In the genomic region with DNA sequence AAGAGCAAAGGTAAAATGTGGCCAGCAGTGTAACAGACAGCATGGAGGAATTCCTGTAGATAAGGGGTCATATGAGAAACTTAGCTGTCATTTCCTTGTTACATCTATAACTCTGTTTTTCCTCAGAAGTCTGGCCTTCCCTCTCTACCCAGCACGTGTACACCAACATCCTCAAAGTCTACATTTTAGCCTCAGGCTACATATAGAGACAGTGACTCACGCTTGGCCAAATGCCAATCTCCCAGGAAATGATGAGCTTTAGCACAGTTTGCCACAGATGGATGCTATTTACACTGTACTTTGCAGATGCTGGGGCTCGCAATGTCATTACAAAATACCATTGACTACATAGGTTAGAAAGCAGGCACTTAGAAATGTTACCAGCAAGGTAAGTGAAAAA, we compare ENCODE assay signal across 12 mouse cellular contexts.
DNase-seq lines count a peak whose midpoint lies in the region; ATAC-seq and TF ChIP-seq lines count a peak whose summit lies in the region.
"Had no signal": no experiment of that assay in that cellular context is flagged by ENCODE, and none has a peak within 500 bp of the region (broad histone marks: within the 10 kb centered on the region; RNA-seq: fewer than 3 reads in every experiment).

No protein-coding gene starts in this region.

- H3K27ac ChIP-seq in limb, embryonic 14.5 days (replicated peaks; ENCODE audit: low read depth, low read length): no peak overlapping the region
- H3K27ac ChIP-seq in limb, embryonic 10.5 days: no peak overlapping the region
- H3K27ac ChIP-seq: embryonic facial prominence, embryonic 13.5 days; heart, embryonic 13.5 days had no signal

- H3K4me2 ChIP-seq in limb, embryonic 14.5 days (replicated peaks; ENCODE audit: low read depth, low read length, severe bottlenecking): no peak overlapping the region
- H3K4me2 ChIP-seq: embryonic facial prominence, embryonic 13.5 days; heart, embryonic 13.5 days; lung, embryonic 14.5 days had no signal

- no peaks in the 10 kb centered on the region for H3K27me3 ChIP-seq in limb, embryonic 14.5 days (ENCODE audit: control insufficient read depth, insufficient read depth, low read length)
- no peaks in the 10 kb centered on the region for H3K27me3 ChIP-seq in limb, embryonic 10.5 days (ENCODE audit: low read depth, poor library complexity, severe bottlenecking)
- H3K27me3 ChIP-seq: embryonic facial prominence, embryonic 13.5 days; heart, embryonic 13.5 days had no signal

- no peak for ATAC-seq in limb, embryonic 14.5 days (ENCODE audit: low FRiP score, low read depth)

- H3K4me1 ChIP-seq in limb, embryonic 14.5 days (ENCODE audit: control insufficient read depth, insufficient read depth, low read length): no peaks in the 10 kb centered on the region
- H3K4me1 ChIP-seq in limb, embryonic 10.5 days: no peaks in the 10 kb centered on the region
- H3K4me1 ChIP-seq: embryonic facial prominence, embryonic 13.5 days; heart, embryonic 13.5 days had no signal

- H3K4me3 ChIP-seq in limb, embryonic 14.5 days (replicated peaks; ENCODE audit: low read length): no peak overlapping the region
- H3K4me3 ChIP-seq in limb, embryonic 10.5 days: no peak overlapping the region
- H3K4me3 ChIP-seq: embryonic facial prominence, embryonic 13.5 days; heart, embryonic 13.5 days had no signal

- H3K36me3 ChIP-seq in limb, embryonic 14.5 days (ENCODE audit: control insufficient read depth, insufficient read depth, low read length): no peaks in the 10 kb centered on the region
- H3K36me3 ChIP-seq in limb, embryonic 10.5 days: no peaks in the 10 kb centered on the region
- H3K36me3 ChIP-seq: embryonic facial prominence, embryonic 13.5 days; heart, embryonic 13.5 days had no signal

- no peaks in the 10 kb centered on the region for H3K9me3 ChIP-seq in limb, embryonic 14.5 days (ENCODE audit: control insufficient read depth, low read length)
- H3K9me3 ChIP-seq in limb, embryonic 10.5 days (replicated peaks): no peaks in the 10 kb centered on the region
- H3K9me3 ChIP-seq: embryonic facial prominence, embryonic 13.5 days had no signal

- no peak for TF ChIP-seq POLR2A in limb, embryonic 14.5 days (IDR thresholded peaks at IDR 0.05; ENCODE audit: borderline replicate concordance, extremely low read depth, insufficient read depth, insufficient read length)

- 61% methylated on average over 3 of the region's 3 CpGs for WGBS in limb, embryonic 14.5 days
- WGBS in limb, embryonic 10.5 days: 87% methylated on average over 3 of the region's 3 CpGs

- peak; percentile 14 for DNase-seq in limb, embryonic 14.5 days (ENCODE audit: low spot score)
- DNase-seq in limb, embryonic 10.5 days (ENCODE audit: low spot score): no peak
- DNase-seq in frontal cortex, postnatal 10 days (ENCODE audit: low spot score in 2 of 2): peak; percentile 35 to 41
- peak; percentile 1 to 4 for DNase-seq in layer of hippocampus, postnatal 36 days
- DNase-seq in right cerebral cortex, postnatal 36 days (ENCODE audit: low spot score in 2 of 2): peak; percentile 60 to 71
- no peak for DNase-seq in lung, postnatal 10 days
- no peak for DNase-seq in testis, postnatal 14 days (ENCODE audit: low spot score)
- DNase-seq in ovary, postnatal 10 days (ENCODE audit: low spot score): no peak
- DNase-seq: kidney, adult 2 months; lung, embryonic 14.5 days had no signal

- no peak overlapping the region for H3K9ac ChIP-seq in limb, embryonic 14.5 days (ENCODE audit: low read depth, low read length, severe bottlenecking)
- H3K9ac ChIP-seq: embryonic facial prominence, embryonic 13.5 days; heart, embryonic 13.5 days; lung, embryonic 14.5 days had no signal

Comparison
In these comparisons a context has a peak if more than half of its experiments do, and no peak if none do; other contexts are left out.
1. DNase-seq: peak in limb, embryonic 14.5 days (single experiment), frontal cortex, postnatal 10 days (2 of 2), layer of hippocampus, postnatal 36 days (2 of 2) and right cerebral cortex, postnatal 36 days (2 of 2); none in limb, embryonic 10.5 days (single experiment), lung, postnatal 10 days (single experiment), testis, postnatal 14 days (single experiment) and ovary, postnatal 10 days (single experiment).